8 mouse cellular contexts compared by ENCODE assay signal in genomic region chr12:109958357-109959085, GRCm38 (mm10).
DNase-seq lines count a peak whose midpoint lies in the region; ATAC-seq and TF ChIP-seq lines count a peak whose summit lies in the region.

No protein-coding gene starts in this region.

- H3K9ac ChIP-seq in hindbrain, embryonic 16.5 days (ENCODE audit: low read depth, low read length) = no peak overlapping the region
- H3K9ac ChIP-seq in midbrain, embryonic 11.5 days (ENCODE audit: low read length) = no peak overlapping the region

- TF ChIP-seq POLR2A in cortical plate, adult 2 months (IDR thresholded peaks at IDR 0.05; ENCODE audit: extremely low read depth, insufficient read depth, low read length) = no peak
- TF ChIP-seq POLR2A in small intestine, adult 2 months (IDR thresholded peaks at IDR 0.05; ENCODE audit: low read depth, low read length) = no peak

- H3K36me3 ChIP-seq in hindbrain, embryonic 16.5 days (ENCODE audit: control insufficient read depth, insufficient read depth, low read length) = no peaks in the 10 kb centered on the region
- no peaks in the 10 kb centered on the region for H3K36me3 ChIP-seq in midbrain, embryonic 11.5 days (ENCODE audit: control insufficient read depth, insufficient read depth, low read length)
- H3K36me3 ChIP-seq in small intestine, adult 2 months (ENCODE audit: control insufficient read depth, insufficient read depth, low read length) = no peaks in the 10 kb centered on the region

- intact Hi-C loops in left cerebral cortex, postnatal 4 days (cut with DNase I) = no loop called here

- no peaks in the 10 kb centered on the region; the same call in 1 of the 2 replicates for H3K4me1 ChIP-seq in cortical plate, adult 2 months (ENCODE audit: control insufficient read depth, insufficient read depth, low read length)
- no peaks in the 10 kb centered on the region; the same call in 1 of the 2 replicates for H3K4me1 ChIP-seq in hindbrain, embryonic 16.5 days (ENCODE audit: control insufficient read depth, insufficient read depth, low read depth, low read length)
- H3K4me1 ChIP-seq in midbrain, embryonic 11.5 days (ENCODE audit: control insufficient read depth, insufficient read depth, low read length) = no peaks in the 10 kb centered on the region
- H3K4me1 ChIP-seq in small intestine, adult 2 months (ENCODE audit: control insufficient read depth, insufficient read depth, insufficient read length, low read length) = no peaks in the 10 kb centered on the region

- whole genome bisulfite sequencing in hindbrain, embryonic 16.5 days = 57% methylated on average over 14 of the region's 18 CpGs
- 43% methylated on average over 18 of the region's 18 CpGs for WGBS in midbrain, embryonic 11.5 days
- 49% methylated on average over 18 of the region's 18 CpGs for WGBS in small intestine, adult 2 months

- no peaks in the 10 kb centered on the region for H3K9me3 ChIP-seq in hindbrain, embryonic 16.5 days (ENCODE audit: control insufficient read depth, low read length)
- no peaks in the 10 kb centered on the region for H3K9me3 ChIP-seq in midbrain, embryonic 11.5 days (ENCODE audit: control insufficient read depth, low read length)

- H3K4me3 ChIP-seq in cortical plate, adult 2 months (ENCODE audit: insufficient read depth, low read length) = no peak overlapping the region
- no peak overlapping the region for H3K4me3 ChIP-seq in hindbrain, embryonic 16.5 days (ENCODE audit: low read length)
- no peak overlapping the region for H3K4me3 ChIP-seq in midbrain, embryonic 11.5 days (ENCODE audit: low read depth, low read length)
- no peak overlapping the region for H3K4me3 ChIP-seq in small intestine, adult 2 months (ENCODE audit: low read depth, low read length)

- H3K27me3 ChIP-seq in hindbrain, embryonic 16.5 days (replicated peaks; ENCODE audit: control insufficient read depth, insufficient read depth, low read length) = no peaks in the 10 kb centered on the region
- H3K27me3 ChIP-seq in midbrain, embryonic 11.5 days (ENCODE audit: control insufficient read depth, insufficient read depth, low read length) = no peaks in the 10 kb centered on the region
- no peaks in the 10 kb centered on the region for H3K27me3 ChIP-seq in small intestine, adult 2 months (ENCODE audit: control insufficient read depth, insufficient read depth, low read length)

- TF ChIP-seq CTCF in cortical plate, adult 2 months (IDR thresholded peaks at IDR 0.05; ENCODE audit: extremely low read depth, insufficient read depth, low read length) = 0 out of 2 replicates have a peak, but pooled peaks have one; percentile 40
- TF ChIP-seq CTCF in small intestine, adult 2 months (IDR thresholded peaks at IDR 0.05; ENCODE audit: extremely low read depth, insufficient read length, insufficient replicate concordance, low read depth, low read length) = peak; percentile 20; the same call in 1 of the 2 replicates

- no peak overlapping the region for H3K27ac ChIP-seq in cortical plate, adult 2 months (ENCODE audit: insufficient read depth, low read length)
- no peak overlapping the region for H3K27ac ChIP-seq in hindbrain, embryonic 16.5 days (ENCODE audit: low read depth, low read length)
- no peak overlapping the region for H3K27ac ChIP-seq in midbrain, embryonic 11.5 days (ENCODE audit: low read depth, low read length)
- no peak overlapping the region for H3K27ac ChIP-seq in small intestine, adult 2 months (ENCODE audit: insufficient read depth, low read depth, low read length)

- H3K4me2 ChIP-seq in hindbrain, embryonic 16.5 days (ENCODE audit: low read length) = no peak overlapping the region
- no peak overlapping the region for H3K4me2 ChIP-seq in midbrain, embryonic 11.5 days

- peak; percentile 92 for DNase-seq in Muller cell, postnatal 12 days (ENCODE audit: inconsistent ontology term)
- DNase-seq in gastrocnemius, adult 8-10 months (ENCODE audit: low spot score in 2 of 2) = peak; percentile 19 to 42
- peak; percentile 74 for DNase-seq in left cerebral cortex, postnatal 4 days
- peak; percentile 98 for DNase-seq in midbrain, embryonic 11.5 days (ENCODE audit: low spot score, missing footprints)
- DNase-seq in T-cell, adult 2 months (ENCODE audit: low spot score) = no peak

- peak; percentile 81 for ATAC-seq in hindbrain, embryonic 16.5 days
- ATAC-seq in midbrain, embryonic 11.5 days (ENCODE audit: low FRiP score) = peak; percentile 95
